18 mouse cellular contexts compared by ENCODE assay signal in genomic region chr10:52822909-52823308, GRCm38 (mm10).
DNase-seq lines count a peak whose midpoint lies in the region; ATAC-seq and TF ChIP-seq lines count a peak whose summit lies in the region.
"Had no signal": no experiment of that assay in that cellular context is flagged by ENCODE, and none has a peak within 500 bp of the region (broad histone marks: within the 10 kb centered on the region; RNA-seq: fewer than 3 reads in every experiment).

No protein-coding gene starts in this region.

- peak overlapping the region; percentile 28; the same call in 1 of the 2 replicates for H3K27ac ChIP-seq in left cerebral cortex, adult 2 months
- no peak overlapping the region for H3K27ac ChIP-seq in liver, embryonic 12.5 days
- H3K27ac ChIP-seq: embryonic facial prominence, embryonic 10.5 days; embryonic facial prominence, embryonic 12.5 days; forebrain, embryonic 13.5 days; forebrain, embryonic 15.5 days had no signal

- TF ChIP-seq CTCF in left cerebral cortex, adult 2 months (IDR thresholded peaks at IDR 0.05): no peak

- no peaks in the 10 kb centered on the region for H3K27me3 ChIP-seq in liver, embryonic 12.5 days (replicated peaks)
- H3K27me3 ChIP-seq: embryonic facial prominence, embryonic 12.5 days; forebrain, embryonic 13.5 days; forebrain, embryonic 15.5 days had no signal

- intact Hi-C loops in left cerebral cortex, adult 2 months (cut with DNase I): no loop called here
- intact Hi-C loops in left cerebral cortex, postnatal 14 days (cut with DNase I): no loop called here

- H3K36me3 ChIP-seq in liver, embryonic 12.5 days: no peaks in the 10 kb centered on the region
- H3K36me3 ChIP-seq: embryonic facial prominence, embryonic 10.5 days; embryonic facial prominence, embryonic 12.5 days; forebrain, embryonic 15.5 days had no signal

- ATAC-seq in liver, embryonic 12.5 days: no peak
- ATAC-seq: forebrain, embryonic 13.5 days; forebrain, embryonic 15.5 days had no signal

- no peak overlapping the region for H3K4me3 ChIP-seq in left cerebral cortex, adult 2 months
- H3K4me3 ChIP-seq in liver, embryonic 12.5 days: no peak overlapping the region
- H3K4me3 ChIP-seq: embryonic facial prominence, embryonic 10.5 days; embryonic facial prominence, embryonic 12.5 days; forebrain, embryonic 13.5 days; forebrain, embryonic 15.5 days had no signal

- H3K9me3 ChIP-seq in liver, embryonic 12.5 days (replicated peaks): no peaks in the 10 kb centered on the region
- H3K9me3 ChIP-seq: embryonic facial prominence, embryonic 10.5 days; embryonic facial prominence, embryonic 12.5 days; forebrain, embryonic 15.5 days had no signal

- DNase-seq in frontal cortex, postnatal 36 days (ENCODE audit: low spot score in 2 of 2): peak; percentile 17 to 31
- no peak for DNase-seq in frontal cortex, postnatal 25 days (ENCODE audit: low spot score in 2 of 2)
- no peak for DNase-seq in left cerebral cortex, adult 2 months (ENCODE audit: extremely low spot score in 1 of 2, low spot score in 2 of 2)
- DNase-seq in left cerebral cortex, postnatal 14 days (ENCODE audit: low spot score in 2 of 2): no peak
- DNase-seq in brain, adult 2 months (ENCODE audit: low read depth, low spot score): peak; percentile 55
- DNase-seq: adrenal gland, adult 2 months; adrenal gland, postnatal 10 days; adrenal gland, postnatal 25 days; cerebellum, adult 11-12 months; cerebellum, adult 2 months; cerebellum, adult 9-10 months; cerebellum, postnatal 10 days; cerebellum, postnatal 25 days had no signal

- no peak overlapping the region for H3K9ac ChIP-seq in liver, embryonic 12.5 days
- H3K9ac ChIP-seq: embryonic facial prominence, embryonic 12.5 days; forebrain, embryonic 13.5 days; forebrain, embryonic 15.5 days had no signal

- no peak overlapping the region for H3K4me2 ChIP-seq in liver, embryonic 12.5 days
- H3K4me2 ChIP-seq: embryonic facial prominence, embryonic 12.5 days; forebrain, embryonic 13.5 days; forebrain, embryonic 15.5 days had no signal

- 40% methylated on average over 2 of the region's 2 CpGs for WGBS in liver, embryonic 12.5 days (ENCODE audit: insufficient replicate concordance)

- no peaks in the 10 kb centered on the region for H3K4me1 ChIP-seq in liver, embryonic 12.5 days
- H3K4me1 ChIP-seq: embryonic facial prominence, embryonic 10.5 days; embryonic facial prominence, embryonic 12.5 days; forebrain, embryonic 13.5 days; forebrain, embryonic 15.5 days had no signal

Comparison
In these comparisons a context has a peak if more than half of its experiments do, and no peak if none do; other contexts are left out.
1. DNase-seq: peak in frontal cortex, postnatal 36 days (2 of 2) and brain, adult 2 months (single experiment); none in frontal cortex, postnatal 25 days (0 of 2), left cerebral cortex, adult 2 months (0 of 2) and left cerebral cortex, postnatal 14 days (0 of 2).